Mouse (Mus musculus) urinary bladder, postnatal 25 days (tissue): ENCODE measurements around the gene Nop53.
A peak's percentile ranks its signal among the peaks of the same experiment; 100 is the strongest.
"Not testable (repeated sequence)": the region's sequence is repeated elsewhere in the genome, so short reads cannot be mapped to it uniquely, and the experiment has no call there.

Experiments
- DNase-seq: peaks from one replicate; pipeline ENCODE4 v3.0.0; 2022; ENCODE audit warnings: low spot score

The Nop53 gene

GRCm38 (mm10) chr7:15919947-15920346 is 25.9 kb downstream of the Nop53 start:
- no peak for DNase-seq

DNA sequence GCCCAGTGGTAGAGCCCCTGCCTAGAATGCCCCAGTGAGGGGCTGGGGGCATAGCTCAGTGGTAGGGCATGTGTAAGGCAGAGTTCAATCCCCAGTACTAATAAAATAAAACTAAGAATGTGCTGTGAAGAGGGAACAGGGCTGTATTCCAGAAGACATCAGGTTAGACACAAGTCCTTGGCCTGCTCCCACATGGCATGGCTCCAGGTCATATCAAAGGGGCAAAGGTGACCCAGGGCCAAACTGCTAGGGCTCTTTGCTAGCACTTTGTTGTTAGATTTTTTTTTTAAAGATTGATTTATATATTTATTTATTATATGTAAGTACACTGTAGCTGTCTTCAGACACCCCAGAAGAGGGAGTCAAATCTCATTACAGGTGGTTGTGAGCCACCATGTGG is 27.5 kb downstream of the Nop53 start:
- no peak for DNase-seq

GRCm38 (mm10) chr7:15916996-15917395 is 28.9 kb downstream of the Nop53 start:
- no peak for DNase-seq

- no peak for DNase-seq
Measured at GRCm38 (mm10) chr7:15916134-15916723, 29.6 kb downstream of the Nop53 start.

GRCm38 (mm10) chr7:15915695-15916094 is 30.2 kb downstream of the Nop53 start:
- not testable (repeated sequence) for DNase-seq

DNA sequence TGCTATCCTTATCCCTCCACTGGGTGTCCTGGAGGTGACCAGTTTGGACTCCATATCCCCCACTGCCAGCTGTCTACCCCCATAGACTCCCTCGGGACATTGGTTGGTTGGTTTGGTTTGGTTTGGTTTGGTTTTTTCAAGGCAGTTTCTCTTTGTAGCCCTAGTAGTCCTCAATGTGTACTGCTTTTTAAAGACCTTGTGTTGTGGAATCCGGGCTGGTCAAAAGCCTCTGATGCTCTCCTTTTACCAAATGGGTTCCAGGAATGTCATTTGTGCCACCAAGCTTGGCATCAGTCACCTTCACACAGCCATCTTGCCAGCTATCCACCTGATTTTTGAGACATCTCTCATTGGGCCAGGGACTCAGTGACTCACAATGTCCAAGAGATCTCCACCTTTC is 31.1 kb downstream of the Nop53 start:
- no peak for DNase-seq

GRCm38 (mm10) chr7:15914252-15914651 is 31.6 kb downstream of the Nop53 start:
- DNase-seq: peak; percentile 40

- DNase-seq: peak; percentile 76
Measured at GRCm38 (mm10) chr7:15912183-15912582, 33.7 kb downstream of the Nop53 start.

DNA sequence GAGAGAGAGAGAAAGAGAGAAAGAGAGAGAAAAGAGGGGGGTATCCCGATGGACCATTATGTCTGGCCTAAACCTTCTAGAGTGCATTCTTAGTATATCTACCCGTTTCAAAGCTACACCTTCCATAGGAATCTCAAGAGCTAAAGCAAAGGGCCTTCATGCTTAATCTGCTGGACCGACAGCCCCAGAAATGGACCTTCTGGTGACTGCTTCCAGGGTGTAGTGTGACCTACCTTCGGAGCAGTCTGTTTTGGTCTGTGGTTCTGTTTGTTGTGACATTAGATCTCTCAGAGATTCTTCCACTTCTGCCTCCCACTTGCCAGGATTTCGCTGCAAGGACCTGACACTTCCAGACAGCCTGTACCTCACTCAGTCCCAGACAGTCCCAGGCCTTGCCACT is 35.4 kb downstream of the Nop53 start:
- no peak for DNase-seq

DNA sequence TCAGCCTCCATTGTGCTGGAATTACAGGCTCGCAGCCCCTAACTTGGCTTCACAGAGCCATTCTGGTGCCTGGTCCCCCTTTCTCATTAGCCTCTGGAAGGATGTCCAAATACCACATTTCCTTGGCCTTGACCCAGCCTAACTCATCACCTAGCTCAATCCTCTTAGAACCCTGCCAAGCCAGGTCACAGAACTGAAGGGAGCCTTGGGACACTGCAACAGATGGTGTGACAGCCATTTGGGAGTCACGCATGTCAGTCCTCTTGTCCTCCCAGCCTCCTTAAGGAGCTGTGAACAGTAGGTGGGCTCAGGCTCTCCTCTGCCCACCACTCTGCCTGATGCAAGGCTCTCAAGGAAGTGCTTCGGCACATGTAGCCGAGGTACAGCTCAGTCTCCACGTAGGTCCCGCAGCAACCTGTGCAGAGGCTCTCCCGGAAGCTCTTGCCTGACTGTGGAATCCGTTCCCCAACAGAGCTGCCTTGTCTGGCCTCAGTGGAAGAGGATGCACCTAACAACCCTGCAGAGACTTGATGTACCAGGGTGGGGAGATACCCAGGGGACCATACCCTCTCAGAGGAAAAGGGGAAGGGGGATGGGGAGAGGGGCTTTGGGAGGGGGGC is 37.8 kb downstream of the Nop53 start:
- DNase-seq: no peak

GRCm38 (mm10) chr7:15906602-15907001 is 39.3 kb downstream of the Nop53 start:
- DNase-seq: no peak

DNA sequence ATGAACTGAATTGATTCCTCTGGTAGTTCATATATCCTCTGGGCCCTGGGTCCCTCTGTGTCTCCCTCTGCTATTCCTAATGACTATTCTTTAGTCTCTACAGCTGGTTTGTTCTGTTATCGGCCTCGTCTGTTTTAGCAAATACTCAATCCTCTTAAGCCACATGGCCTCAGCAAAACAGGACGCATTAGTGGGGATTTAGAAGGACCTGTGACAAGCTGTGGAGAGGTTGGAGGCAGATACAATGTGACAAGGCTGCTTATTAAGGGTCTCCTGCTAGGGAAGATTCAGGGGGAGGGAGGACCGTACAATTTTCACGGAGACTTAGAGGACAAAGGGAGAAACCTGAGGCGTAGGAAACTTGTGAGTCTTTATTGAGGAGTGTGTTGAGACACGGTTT is 40.0 kb downstream of the Nop53 start:
- DNase-seq: no peak

DNA sequence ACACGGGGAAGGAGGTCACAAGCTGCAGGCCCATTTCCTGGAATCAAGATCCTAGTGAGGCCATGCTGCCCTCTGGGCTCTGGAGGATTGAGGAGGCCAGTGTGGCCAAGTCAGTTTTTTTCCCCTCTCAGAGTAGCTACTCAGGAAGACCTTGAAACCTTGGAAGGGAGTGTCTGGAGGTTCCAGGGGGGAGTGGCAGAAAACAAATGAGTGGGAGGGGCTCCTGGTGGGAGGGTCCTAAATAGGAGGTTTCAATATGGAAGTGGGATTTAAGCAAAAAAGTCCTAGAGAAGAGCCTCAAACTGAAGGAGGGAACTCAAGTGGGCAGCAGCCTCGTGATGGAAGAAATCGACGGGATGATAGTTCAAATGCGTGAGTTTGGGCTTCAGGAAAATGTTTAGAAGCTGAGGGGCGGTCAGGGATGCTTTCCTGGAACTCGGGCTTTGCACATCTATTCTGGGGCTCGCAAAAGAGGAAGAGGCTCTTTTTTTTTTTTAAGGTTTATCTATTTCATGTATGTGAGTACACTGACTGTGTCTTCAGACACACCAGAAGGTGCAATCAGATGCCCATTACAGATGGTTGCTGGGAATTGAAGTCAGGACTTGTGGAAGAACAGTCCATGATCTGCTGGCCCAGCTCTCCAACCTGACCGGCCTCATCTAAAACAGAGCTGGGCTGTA is 44.4 kb downstream of the Nop53 start:
- no peak for DNase-seq

DNA sequence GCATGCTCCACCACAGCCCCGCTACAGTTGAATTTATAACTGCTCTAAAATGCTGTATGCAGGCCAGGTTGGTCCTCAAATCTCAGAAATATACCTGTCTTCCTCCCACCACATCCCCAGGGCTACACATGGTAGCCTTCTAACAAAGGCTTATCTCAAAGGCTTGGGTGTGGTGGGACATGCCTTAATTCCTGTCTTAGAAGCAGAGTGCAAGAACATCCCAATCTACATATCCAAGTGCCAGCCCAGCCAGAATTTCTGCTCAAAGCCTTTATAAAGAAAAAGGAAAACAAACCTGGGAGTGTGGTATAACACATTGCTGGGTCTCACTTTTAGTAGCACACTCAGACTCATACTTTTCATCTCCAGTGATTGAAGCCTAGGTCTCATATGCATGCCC is 51.6 kb downstream of the Nop53 start:
- DNase-seq: no peak
